Mouse (Mus musculus) right cerebral cortex, postnatal 25 days (tissue): ENCODE results near the gene 2810408A11Rik.

Source experiments
- DNase-seq: peaks from one replicate; pipeline ENCODE4 v3.0.0; 2022

The 2810408A11Rik gene

GRCm38 (mm10) chr11:69900471-69901405 is at the start of gene 2810408A11Rik, which contains the start of gene Neurl4:
Gene 2810408A11Rik, minus strand, starts transcription at chr11:69900987.
Gene Neurl4, plus strand, starts transcription at chr11:69901072.
- peak; percentile 87 for DNase-seq

DNA sequence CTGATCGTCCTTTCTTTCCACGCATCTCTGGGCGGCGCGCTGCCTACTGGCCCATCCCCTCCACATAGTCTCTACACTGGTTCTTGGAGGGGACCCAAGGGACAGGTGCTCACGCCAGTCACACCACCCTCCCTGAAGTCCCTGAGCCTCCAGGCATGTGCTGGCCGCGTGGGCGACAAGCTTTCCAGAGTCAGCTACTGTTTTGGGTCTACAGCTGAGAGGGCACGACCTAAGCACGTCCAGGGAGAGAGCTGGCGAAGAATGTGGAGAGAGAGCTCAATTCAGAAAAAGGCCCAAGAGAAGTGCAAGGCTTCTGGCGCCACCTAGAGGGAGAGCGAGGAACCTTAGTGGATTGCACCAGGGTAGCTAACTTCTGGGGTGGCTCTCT is 48.0 kb upstream of the 2810408A11Rik start:
- peak; percentile 40 for DNase-seq

DNA sequence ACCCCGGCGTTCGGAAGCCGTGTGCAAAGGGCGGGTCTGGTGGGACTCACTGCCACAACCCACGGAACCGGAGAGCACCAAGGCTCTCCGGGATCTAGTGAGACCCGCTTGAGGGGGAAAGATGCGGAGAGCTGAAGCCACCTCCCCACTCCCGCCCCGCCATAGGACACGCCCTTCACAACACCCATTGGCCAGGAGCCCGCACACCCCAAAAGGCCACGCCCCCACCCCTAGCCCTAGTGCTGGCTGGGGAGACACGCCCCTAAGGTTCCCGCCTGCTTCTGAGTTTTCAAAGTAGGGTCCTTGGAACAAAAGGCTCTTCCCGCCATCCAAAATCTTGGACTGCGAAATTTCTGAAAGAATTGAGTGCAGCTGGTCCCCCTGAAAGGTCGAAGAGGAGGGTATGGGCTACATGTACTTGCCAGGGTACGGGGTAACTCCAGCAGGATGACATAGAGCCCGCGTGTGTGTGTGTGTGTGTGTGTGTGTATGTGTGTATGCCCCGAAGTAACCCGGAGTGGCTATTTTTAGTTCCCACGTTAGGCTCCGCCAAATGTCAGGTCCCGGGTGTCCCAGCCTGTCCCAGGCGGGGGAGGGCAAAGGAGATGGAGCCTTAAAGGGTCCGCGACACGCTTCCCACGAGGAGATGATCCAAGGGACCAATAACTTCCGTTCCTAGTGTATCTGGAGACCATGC is 47.4 kb upstream of the 2810408A11Rik start, which contains the start of gene Slc2a4:
Slc2a4 (minus strand) TSS at position 123 of the 697 bp plus-strand sequence.
- no peak for DNase-seq

GRCm38 (mm10) chr11:69947337-69948065 is 46.7 kb upstream of the 2810408A11Rik start:
- no peak for DNase-seq

DNA sequence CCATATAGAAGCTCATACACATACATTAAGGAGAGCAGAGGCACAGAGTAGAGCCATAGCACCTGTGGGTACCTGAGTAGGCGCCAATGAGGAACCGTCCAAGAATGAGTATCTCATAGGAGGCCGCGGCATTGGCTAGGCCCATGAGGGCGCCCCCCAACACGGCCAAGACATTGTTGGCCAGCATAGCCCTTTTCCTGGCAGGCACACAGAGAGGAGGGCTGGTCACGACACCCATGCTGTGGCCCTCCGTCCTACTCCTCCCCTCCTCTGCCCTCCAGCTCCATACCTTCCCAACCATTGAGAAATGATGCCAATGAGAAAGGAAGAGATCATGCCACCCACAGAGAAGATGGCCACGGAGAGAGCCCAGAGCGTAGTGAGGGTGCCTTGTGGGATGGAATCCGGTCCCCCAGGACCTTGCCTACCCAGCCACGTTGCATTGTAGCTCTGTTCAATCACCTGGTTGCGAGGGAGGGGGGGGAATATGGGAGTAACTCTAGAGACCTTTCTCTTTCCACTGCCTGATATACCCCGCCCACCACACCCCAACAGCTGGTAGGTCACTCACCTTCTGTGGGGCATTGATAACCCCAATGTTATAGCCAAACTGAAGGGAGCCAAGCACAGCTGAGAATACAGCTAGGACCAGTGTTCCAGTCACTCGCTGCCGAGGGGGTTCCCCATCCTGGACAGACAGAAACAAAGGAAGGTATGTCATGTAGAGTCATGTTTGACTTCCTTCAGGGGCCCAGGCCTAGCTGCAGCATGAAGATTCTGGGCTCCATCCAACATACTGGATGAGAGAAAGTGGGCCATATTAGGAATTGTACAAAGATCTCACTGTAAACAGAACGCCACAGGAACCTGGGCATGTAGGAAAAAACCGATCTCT is 45.5 kb upstream of the 2810408A11Rik start:
- no peak for DNase-seq

GRCm38 (mm10) chr11:69945216-69945615 is 44.4 kb upstream of the 2810408A11Rik start:
- DNase-seq, result no peak

GRCm38 (mm10) chr11:69940962-69941361 is 40.2 kb upstream of the 2810408A11Rik start:
- DNase-seq, result no peak

- no peak for DNase-seq
Observed at GRCm38 (mm10) chr11:69939731-69940130, 38.9 kb upstream of the 2810408A11Rik start.

DNA sequence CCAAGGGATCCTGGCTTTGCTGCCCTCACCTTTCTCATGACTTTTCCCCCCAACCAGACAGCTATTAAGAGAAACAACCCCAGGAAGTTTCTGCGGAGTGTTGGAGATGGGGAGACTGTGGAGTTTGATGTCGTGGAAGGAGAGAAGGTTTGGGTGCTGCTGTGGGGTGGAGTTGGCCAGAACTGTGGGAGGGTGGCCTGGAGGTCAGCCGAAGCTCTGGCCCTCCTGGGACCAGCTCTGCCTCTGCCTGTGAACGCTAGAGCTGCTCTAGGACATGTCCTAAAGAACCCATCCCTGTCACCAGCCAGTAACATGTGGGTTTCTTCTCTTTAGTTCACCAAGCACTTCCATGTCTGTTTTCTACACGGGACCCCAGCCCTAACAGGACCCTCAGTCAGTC is 38.4 kb upstream of the 2810408A11Rik start:
- DNase-seq, result no peak

GRCm38 (mm10) chr11:69938401-69938979 is 37.7 kb upstream of the 2810408A11Rik start:
- no peak for DNase-seq

DNA sequence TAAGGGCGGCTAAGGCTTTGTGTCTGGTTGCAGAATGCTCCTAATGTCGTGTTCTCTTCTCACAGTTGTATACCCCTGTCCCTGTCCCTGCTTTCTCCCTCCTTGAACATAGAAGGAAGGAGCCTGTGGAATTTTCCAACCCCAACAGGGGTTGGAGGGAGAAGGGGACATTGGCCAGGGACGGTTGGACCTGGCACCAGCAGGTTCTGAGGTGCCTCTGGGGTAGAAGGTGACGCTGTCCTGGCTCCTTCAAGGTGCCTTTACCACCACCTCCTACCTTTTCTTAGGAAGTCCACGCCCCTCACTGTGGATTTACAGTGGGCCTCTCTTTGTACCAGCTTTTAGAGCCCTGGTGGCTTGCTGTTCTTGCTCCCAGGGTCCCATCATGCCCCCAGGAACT is 37.0 kb upstream of the 2810408A11Rik start:
- DNase-seq, result no peak

GRCm38 (mm10) chr11:69937385-69937784 is 36.6 kb upstream of the 2810408A11Rik start:
- DNase-seq, result no peak

DNA sequence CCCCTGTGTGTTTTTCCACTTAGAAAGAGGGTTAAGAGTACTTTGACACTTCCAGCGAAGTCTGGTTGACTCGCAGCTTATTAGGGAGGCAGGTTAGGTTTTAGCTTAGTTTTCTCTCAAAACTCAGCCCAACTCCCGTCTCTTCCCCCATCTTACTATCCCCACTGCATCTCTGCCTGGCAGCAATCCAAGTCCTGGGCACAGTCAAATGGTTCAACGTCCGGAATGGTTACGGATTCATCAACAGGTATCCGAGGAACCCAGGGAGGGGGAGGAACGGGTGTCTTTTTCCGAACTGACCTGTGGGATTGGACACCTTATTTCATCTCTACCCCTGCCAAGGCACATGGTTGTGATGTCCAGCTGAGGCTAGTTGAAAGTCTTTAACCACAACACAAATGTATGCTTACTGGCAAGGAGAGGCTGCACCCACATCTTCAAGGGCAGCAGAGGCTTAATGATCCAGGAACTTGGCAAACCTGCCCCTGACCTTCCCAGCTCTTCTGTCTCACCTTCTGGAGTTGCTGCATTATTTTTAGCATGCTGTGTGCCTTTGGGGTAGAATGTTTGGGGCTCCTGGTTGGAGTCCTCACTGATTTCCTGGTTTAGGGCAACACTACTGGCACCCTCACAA is 36.0 kb upstream of the 2810408A11Rik start:
- DNase-seq, result no peak

DNA sequence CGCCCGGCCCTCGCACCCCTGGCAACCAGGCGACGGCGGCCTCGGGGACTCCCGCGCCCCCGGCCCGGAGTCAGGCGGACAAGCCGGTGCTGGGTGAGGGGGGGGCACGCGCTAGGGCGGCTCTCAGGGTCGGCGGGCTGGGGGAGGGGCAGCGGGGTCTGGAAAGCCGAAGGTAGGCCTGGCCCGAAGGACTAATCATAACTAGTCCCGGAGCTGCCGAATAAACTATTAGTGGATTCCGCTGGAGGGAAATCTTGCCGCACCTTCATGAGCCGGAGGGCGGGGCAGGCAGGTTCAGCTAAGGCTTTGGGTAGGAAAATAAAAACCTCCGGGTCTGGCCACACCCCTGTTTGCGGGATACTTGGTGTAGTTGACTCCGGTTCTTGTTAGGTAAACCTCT is 35.4 kb upstream of the 2810408A11Rik start:
- no peak for DNase-seq

GRCm38 (mm10) chr11:69935137-69935879 is 34.5 kb upstream of the 2810408A11Rik start, which contains the start of gene Ybx2:
Gene Ybx2, plus strand, starts transcription at chr11:69935796.
- peak; percentile 89 for DNase-seq

DNA sequence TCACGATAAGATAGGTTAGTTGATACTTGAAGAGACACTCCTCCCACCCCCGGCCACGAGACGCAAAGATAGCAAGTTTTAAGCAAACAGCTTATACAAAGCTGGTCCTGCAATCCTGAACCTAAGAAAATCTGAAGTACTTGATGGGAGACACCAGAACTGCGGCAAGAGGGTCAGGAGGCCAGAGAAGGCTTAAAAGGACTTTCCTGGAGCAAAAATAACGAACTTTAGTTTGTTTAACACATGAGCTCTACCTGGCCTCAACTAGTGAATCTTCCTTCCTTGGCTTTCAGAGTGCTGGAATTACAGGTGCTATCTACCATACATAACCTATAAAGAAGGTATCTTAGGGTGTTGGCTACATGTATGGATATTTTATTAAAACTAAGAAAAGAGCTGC is 33.9 kb upstream of the 2810408A11Rik start:
- no peak for DNase-seq

DNA sequence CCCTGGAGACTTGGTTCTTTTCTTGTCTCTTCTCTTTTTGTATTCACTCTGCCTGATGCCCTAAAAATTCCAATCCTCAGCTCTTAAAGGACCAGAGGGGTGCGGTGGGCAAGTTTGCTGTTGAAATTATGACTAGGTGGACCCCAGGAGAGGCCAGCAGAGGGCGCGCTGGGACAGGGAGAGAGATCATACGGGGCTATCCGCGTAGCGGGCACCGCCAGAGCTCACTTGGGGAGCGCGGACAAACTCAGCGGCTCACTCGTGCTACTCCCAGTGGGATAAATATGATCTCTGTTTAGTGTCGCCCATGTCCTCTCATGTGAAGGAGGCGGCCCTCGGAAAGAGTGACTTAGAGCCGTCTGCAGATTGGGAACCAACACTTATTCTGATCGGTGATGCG is 33.4 kb upstream of the 2810408A11Rik start:
- DNase-seq, result peak; percentile 82

GRCm38 (mm10) chr11:69933066-69933465 is 32.3 kb upstream of the 2810408A11Rik start:
- DNase-seq, result no peak

DNA sequence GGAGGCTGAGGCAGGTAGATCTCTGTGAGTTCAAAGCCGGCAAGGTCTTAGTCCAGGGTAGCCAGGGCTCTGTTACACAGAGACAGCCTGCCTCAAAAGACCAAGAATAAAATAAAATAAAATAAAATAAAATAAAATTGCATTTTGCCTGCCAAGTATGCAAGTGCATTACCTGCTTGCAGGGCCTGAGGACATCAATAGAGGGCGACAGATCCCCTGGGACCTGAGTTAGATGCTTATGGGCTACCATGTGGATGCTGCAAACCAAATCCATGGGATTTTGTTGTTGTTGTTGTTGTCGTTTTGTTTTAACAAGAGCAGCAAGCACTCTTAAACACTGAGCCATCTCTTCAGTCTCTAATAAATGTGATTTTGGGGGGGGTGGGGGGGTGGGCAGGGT is 31.5 kb upstream of the 2810408A11Rik start:
- DNase-seq, result no peak

GRCm38 (mm10) chr11:69931769-69932168 is 31.0 kb upstream of the 2810408A11Rik start:
- no peak for DNase-seq
